Mouse (Mus musculus) CH12.LX (cell line): ENCODE results near the gene Gnpnat1.

Experiments
- E2F4 ChIP-seq: IDR thresholded peaks from 2 replicates; pipeline ENCODE4 v1.6.1; 2011; ENCODE audit warnings: low read depth, low read length, improper control_type of control experiment; ENCODE audit not compliant: insufficient replicate concordance
- MAZ ChIP-seq: IDR thresholded peaks from 2 replicates; pipeline ENCODE4 v1.6.1; 2012; ENCODE audit warnings: low read depth, mild to moderate bottlenecking, inconsistent platforms, low read length, improper control_type of control experiment, moderate library complexity

DNA sequence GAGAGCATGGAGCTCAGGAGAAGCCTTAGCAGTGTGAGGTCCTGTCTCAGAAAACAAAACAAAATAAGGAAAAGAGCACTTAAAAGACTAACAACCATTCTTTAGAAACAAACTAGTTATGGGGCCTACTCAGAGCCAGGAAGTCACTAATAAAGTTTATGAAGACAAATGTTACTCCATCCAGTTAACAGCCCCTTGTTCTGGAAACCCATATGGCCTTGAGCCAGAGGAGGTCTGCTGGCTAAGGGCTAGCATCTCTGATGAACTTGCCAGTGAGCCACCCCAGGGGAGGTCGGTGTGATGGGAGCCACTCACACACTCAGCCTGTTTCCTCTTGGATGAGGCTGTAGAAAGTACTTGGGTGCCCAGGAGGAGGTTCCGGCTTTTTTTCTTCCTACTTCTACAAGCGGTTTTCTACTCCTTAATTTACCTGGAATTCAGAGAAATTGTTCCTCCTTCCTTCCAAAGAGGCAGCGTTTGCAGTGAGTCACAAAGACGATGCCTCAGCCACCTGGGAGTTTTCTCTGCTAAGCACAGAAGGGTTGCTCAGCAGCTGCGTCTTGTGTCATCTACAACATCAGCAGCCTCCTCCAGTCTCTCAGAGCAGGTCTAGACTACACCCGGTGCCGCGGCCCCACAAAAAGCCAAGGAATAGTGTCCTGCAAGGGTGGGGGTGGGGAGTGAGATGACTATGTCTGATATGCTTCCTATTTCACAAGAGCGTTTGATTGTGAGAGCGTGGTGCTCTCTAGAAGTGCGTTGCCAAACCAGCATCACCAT lies 38.3 kb upstream of the Gnpnat1 start:
- TF ChIP-seq E2F4 (no peak), MAZ (no peak)
